Mouse (Mus musculus) adipocyte (in vitro differentiated cells): ENCODE data around the gene Mocs1.

ENCODE experiments used
- DNase-seq: peaks from one replicate; pipeline ENCODE4 v3.0.0-alpha.2; 2016; ENCODE audit warnings: low spot score

Gene Mocs1

GRCm38 (mm10) chr17:49481876-49482275 is 53.7 kb downstream of the Mocs1 start:
- DNase-seq: no peak

GRCm38 (mm10) chr17:49484435-49484834 is 56.3 kb downstream of the Mocs1 start:
- DNase-seq: no peak

DNA sequence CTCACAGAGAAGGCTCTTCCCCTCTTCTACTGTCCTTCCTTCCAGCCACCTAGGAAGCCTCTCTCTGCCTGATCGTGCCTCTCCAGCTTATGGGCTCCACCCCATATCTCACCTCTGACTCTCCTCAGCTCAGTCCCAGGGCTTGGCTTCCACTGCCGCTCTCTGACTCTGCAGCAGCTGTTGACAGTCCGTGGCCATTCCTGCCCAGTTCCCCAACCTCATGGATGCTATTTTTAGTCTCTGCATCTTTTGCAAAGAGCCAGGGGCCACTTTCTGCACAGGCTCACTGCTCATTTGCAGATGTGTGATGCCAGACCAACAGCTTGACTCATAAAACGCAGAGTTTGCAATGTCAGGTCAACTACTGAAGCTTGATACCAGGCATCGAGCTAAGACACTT is 60.9 kb downstream of the Mocs1 start:
- DNase-seq: peak; percentile 38

DNA sequence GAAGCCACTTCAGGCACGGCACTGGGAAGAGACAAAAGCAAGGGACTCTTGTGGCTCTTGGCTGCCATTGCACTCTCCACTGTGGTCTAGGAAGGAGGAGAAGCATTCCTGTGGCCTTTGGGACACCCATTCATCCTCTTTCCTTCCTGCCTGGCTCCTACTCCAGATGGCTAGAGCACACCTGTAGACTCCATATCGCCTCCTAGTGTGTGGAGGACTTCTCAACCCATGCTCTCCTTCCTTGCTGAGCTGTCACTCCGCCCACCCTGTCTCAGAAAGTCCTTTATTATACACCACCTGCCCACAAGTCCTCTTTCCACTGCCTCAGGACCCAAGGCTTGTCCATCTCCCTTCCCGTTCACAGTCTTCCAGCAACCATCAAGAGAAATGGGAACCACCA is 65.1 kb downstream of the Mocs1 start:
- DNase-seq: no peak

GRCm38 (mm10) chr17:49498169-49498568 is 70.0 kb downstream of the Mocs1 start:
- DNase-seq: no peak

GRCm38 (mm10) chr17:49499635-49500034 is 71.5 kb downstream of the Mocs1 start:
- no peak for DNase-seq

GRCm38 (mm10) chr17:49500234-49500633 is 72.1 kb downstream of the Mocs1 start:
- DNase-seq: no peak

DNA sequence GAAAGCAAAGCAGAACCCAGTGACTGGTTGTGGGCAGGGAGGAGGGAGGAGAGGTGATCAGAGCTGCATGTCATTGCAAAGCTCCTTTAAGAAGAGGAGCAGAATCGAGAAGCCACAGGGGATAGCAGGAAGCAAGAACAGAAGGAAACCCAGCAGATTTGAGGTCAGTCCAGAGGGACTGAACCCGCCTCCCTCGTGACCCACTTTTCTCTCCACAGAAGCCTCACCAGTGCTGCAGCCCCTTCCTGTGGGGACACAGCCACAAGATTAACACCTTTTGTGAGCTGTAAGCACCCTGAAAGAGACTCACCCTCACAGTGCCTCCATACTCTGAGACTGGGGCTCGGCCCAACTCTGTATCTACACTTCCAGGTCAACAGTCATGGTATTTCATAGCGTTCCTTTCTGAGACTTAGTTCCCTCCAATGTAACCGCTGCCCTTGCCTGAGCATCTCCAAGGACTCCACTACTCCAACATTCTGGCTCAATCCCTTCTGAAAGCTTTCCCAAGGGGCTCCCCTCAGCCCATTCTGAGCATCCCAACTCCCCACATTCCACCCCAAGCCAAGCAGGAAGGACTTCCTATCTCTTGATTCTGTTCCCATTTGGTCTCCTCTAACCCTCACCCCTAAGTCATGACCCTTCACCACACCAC is 75.2 kb downstream of the Mocs1 start:
- no peak for DNase-seq
